Mouse (Mus musculus): ENCODE data around the gene Frem1. TPM values are rescaled to one million over a fixed set of nuclear protein-coding genes. Genes with fewer than 3 reads are reported as not detected.
A peak's percentile ranks its signal among the peaks of the same experiment; 100 is the strongest.

The Frem1 gene
- polyA plus RNA-seq, 1 experiment from 2014 or later = 2.2 TPM

GRCm38 (mm10) chr4:83058182-83058581 is 6.0 kb upstream of the Frem1 start:
- 35% methylated on average over 2 of the region's 2 CpGs for WGBS
- no peaks in the 10 kb centered on the region for H3K9me3 ChIP-seq (ENCODE audit: control insufficient read depth, low read length)
- ATAC-seq = no peak
- H3K27me3 ChIP-seq (replicated peaks; ENCODE audit: control insufficient read depth, insufficient read depth, low read length) = no peaks in the 10 kb centered on the region
- H3K27ac ChIP-seq (ENCODE audit: low read depth, low read length) = no peak overlapping the region
- no peak overlapping the region for H3K4me2 ChIP-seq (ENCODE audit: low read length)
- no peaks in the 10 kb centered on the region for H3K36me3 ChIP-seq (ENCODE audit: control insufficient read depth, insufficient read depth, low read length)
- no peak overlapping the region for H3K9ac ChIP-seq (ENCODE audit: low read depth, low read length)
- no peak overlapping the region for H3K4me3 ChIP-seq (ENCODE audit: low read length)
- no peaks in the 10 kb centered on the region for H3K4me1 ChIP-seq (ENCODE audit: control insufficient read depth, insufficient read depth, low read depth, low read length)

- H3K4me2 ChIP-seq (ENCODE audit: low read length) = no peak overlapping the region
- H3K4me1 ChIP-seq (ENCODE audit: control insufficient read depth, insufficient read depth, low read depth, low read length) = peaks cover 4% of the 10 kb centered on the region
- no peaks in the 10 kb centered on the region for H3K36me3 ChIP-seq (ENCODE audit: control insufficient read depth, insufficient read depth, low read length)
- no peaks in the 10 kb centered on the region; the same call in 1 of the 2 replicates for H3K27me3 ChIP-seq (replicated peaks; ENCODE audit: control insufficient read depth, insufficient read depth, low read length)
- no peak overlapping the region for H3K4me3 ChIP-seq (ENCODE audit: low read length)
- H3K9ac ChIP-seq (ENCODE audit: low read depth, low read length) = no peak overlapping the region
- 87% methylated on average over 6 of the region's 6 CpGs for WGBS
- peak; percentile 45; the same call in 1 of the 2 replicates for ATAC-seq
- no peak overlapping the region for H3K27ac ChIP-seq (ENCODE audit: low read depth, low read length)
- no peaks in the 10 kb centered on the region for H3K9me3 ChIP-seq (ENCODE audit: control insufficient read depth, low read length)
Observed at GRCm38 (mm10) chr4:83056496-83056895, 4.4 kb upstream of the Frem1 start.

- Histone ChIP-seq H3K9me3 (ENCODE audit: control insufficient read depth, low read length) (no peaks in the 10 kb centered on the region), H3K4me3 (ENCODE audit: low read length) (no peak overlapping the region), H3K4me2 (ENCODE audit: low read length) (no peak overlapping the region), H3K27me3 (replicated peaks; ENCODE audit: control insufficient read depth, insufficient read depth, low read length) (no peaks in the 10 kb centered on the region; the same call in 1 of the 2 replicates), H3K9ac (ENCODE audit: low read depth, low read length) (no peak overlapping the region), H3K36me3 (ENCODE audit: control insufficient read depth, insufficient read depth, low read length) (no peaks in the 10 kb centered on the region), H3K27ac (ENCODE audit: low read depth, low read length) (no peak overlapping the region), H3K4me1 (ENCODE audit: control insufficient read depth, insufficient read depth, low read depth, low read length) (peaks cover 12% of the 10 kb centered on the region)
- no peak for ATAC-seq
- whole genome bisulfite sequencing = 84% methylated on average over 2 of the region's 2 CpGs
Observed at GRCm38 (mm10) chr4:83055444-83055843, 3.3 kb upstream of the Frem1 start.

GRCm38 (mm10) chr4:83053206-83053605 is 1.1 kb upstream of the Frem1 start:
- no peak for ATAC-seq
- WGBS = 89% methylated on average over 8 of the region's 8 CpGs
- no peak overlapping the region for H3K27ac ChIP-seq (ENCODE audit: low read depth, low read length)

GRCm38 (mm10) chr4:83051176-83051575 is 963 bp downstream of the Frem1 start:
- H3K27me3 ChIP-seq (replicated peaks; ENCODE audit: control insufficient read depth, insufficient read depth, low read length) = no peaks in the 10 kb centered on the region; the same call in 1 of the 2 replicates
- no peaks in the 10 kb centered on the region for H3K9me3 ChIP-seq (ENCODE audit: control insufficient read depth, low read length)
- no peak for ATAC-seq
- H3K9ac ChIP-seq (ENCODE audit: low read depth, low read length) = 0 out of 2 replicates have a peak overlapping the region, but pooled peaks have one; percentile 13
- H3K36me3 ChIP-seq (ENCODE audit: control insufficient read depth, insufficient read depth, low read length) = no peaks in the 10 kb centered on the region
- WGBS = 12% methylated on average over 8 of the region's 8 CpGs
- H3K4me3 ChIP-seq (ENCODE audit: low read length) = peak overlapping the region; percentile 6
- peak overlapping the region; percentile 59 for H3K4me2 ChIP-seq (ENCODE audit: low read length)
- H3K27ac ChIP-seq (ENCODE audit: low read depth, low read length) = no peak overlapping the region
- H3K4me1 ChIP-seq (ENCODE audit: control insufficient read depth, insufficient read depth, low read depth, low read length) = peaks cover 14% of the 10 kb centered on the region

More at GRCm38 (mm10) chr4:83053206-83053605, 1.1 kb upstream of the Frem1 start:
- Histone ChIP-seq H3K4me3 (ENCODE audit: low read length) (no peak overlapping the region), H3K9ac (ENCODE audit: low read depth, low read length) (no peak overlapping the region), H3K27me3 (replicated peaks; ENCODE audit: control insufficient read depth, insufficient read depth, low read length) (no peaks in the 10 kb centered on the region; the same call in 1 of the 2 replicates), H3K9me3 (ENCODE audit: control insufficient read depth, low read length) (no peaks in the 10 kb centered on the region), H3K4me1 (ENCODE audit: control insufficient read depth, insufficient read depth, low read depth, low read length) (peaks cover 14% of the 10 kb centered on the region), H3K36me3 (ENCODE audit: control insufficient read depth, insufficient read depth, low read length) (no peaks in the 10 kb centered on the region), H3K4me2 (ENCODE audit: low read length) (no peak overlapping the region)

- Histone ChIP-seq H3K4me2 (ENCODE audit: low read length) (peak overlapping the region; percentile 59), H3K4me3 (ENCODE audit: low read length) (no peak overlapping the region; the same call in 1 of the 2 replicates), H3K27ac (ENCODE audit: low read depth, low read length) (no peak overlapping the region), H3K27me3 (replicated peaks; ENCODE audit: control insufficient read depth, insufficient read depth, low read length) (no peaks in the 10 kb centered on the region; the same call in 1 of the 2 replicates), H3K9me3 (ENCODE audit: control insufficient read depth, low read length) (no peaks in the 10 kb centered on the region), H3K36me3 (ENCODE audit: control insufficient read depth, insufficient read depth, low read length) (no peaks in the 10 kb centered on the region), H3K4me1 (ENCODE audit: control insufficient read depth, insufficient read depth, low read depth, low read length) (peaks cover 14% of the 10 kb centered on the region), H3K9ac (ENCODE audit: low read depth, low read length) (no peak overlapping the region)
- 75% methylated on average over 5 of the region's 5 CpGs for WGBS
- no peak for ATAC-seq
Observed at GRCm38 (mm10) chr4:83050151-83050796, 1.9 kb downstream of the Frem1 start.

GRCm38 (mm10) chr4:83049288-83049687 is 2.9 kb downstream of the Frem1 start:
- no peaks in the 10 kb centered on the region; the same call in 1 of the 2 replicates for H3K27me3 ChIP-seq (replicated peaks; ENCODE audit: control insufficient read depth, insufficient read depth, low read length)
- H3K4me1 ChIP-seq (ENCODE audit: control insufficient read depth, insufficient read depth, low read depth, low read length) = peaks cover 14% of the 10 kb centered on the region
- H3K9ac ChIP-seq (ENCODE audit: low read depth, low read length) = no peak overlapping the region
- no peaks in the 10 kb centered on the region for H3K36me3 ChIP-seq (ENCODE audit: control insufficient read depth, insufficient read depth, low read length)
- no peak overlapping the region for H3K4me2 ChIP-seq (ENCODE audit: low read length)
- H3K4me3 ChIP-seq (ENCODE audit: low read length) = no peak overlapping the region
- no peak overlapping the region for H3K27ac ChIP-seq (ENCODE audit: low read depth, low read length)
- no peak for ATAC-seq
- H3K9me3 ChIP-seq (ENCODE audit: control insufficient read depth, low read length) = no peaks in the 10 kb centered on the region
- 30% methylated on average over 3 of the region's 3 CpGs for WGBS

- no peak for ATAC-seq
- H3K27ac ChIP-seq (ENCODE audit: low read depth, low read length) = no peak overlapping the region
- no peak overlapping the region for H3K4me2 ChIP-seq (ENCODE audit: low read length)
- H3K27me3 ChIP-seq (replicated peaks; ENCODE audit: control insufficient read depth, insufficient read depth, low read length) = no peaks in the 10 kb centered on the region; the same call in 1 of the 2 replicates
- WGBS = 46% methylated on average over 2 of the region's 2 CpGs
- H3K9me3 ChIP-seq (ENCODE audit: control insufficient read depth, low read length) = no peaks in the 10 kb centered on the region
- no peaks in the 10 kb centered on the region for H3K36me3 ChIP-seq (ENCODE audit: control insufficient read depth, insufficient read depth, low read length)
- H3K4me3 ChIP-seq (ENCODE audit: low read length) = no peak overlapping the region
- H3K4me1 ChIP-seq (ENCODE audit: control insufficient read depth, insufficient read depth, low read depth, low read length) = peaks cover 14% of the 10 kb centered on the region
- H3K9ac ChIP-seq (ENCODE audit: low read depth, low read length) = no peak overlapping the region
Observed at GRCm38 (mm10) chr4:83048561-83048960, 3.6 kb downstream of the Frem1 start.

- 53% methylated on average over 2 of the region's 2 CpGs for WGBS
- no peak overlapping the region for H3K27ac ChIP-seq (ENCODE audit: low read depth, low read length)
- no peak overlapping the region for H3K9ac ChIP-seq (ENCODE audit: low read depth, low read length)
- H3K36me3 ChIP-seq (ENCODE audit: control insufficient read depth, insufficient read depth, low read length) = no peaks in the 10 kb centered on the region
- H3K4me2 ChIP-seq (ENCODE audit: low read length) = no peak overlapping the region
- peaks cover 11% of the 10 kb centered on the region for H3K4me1 ChIP-seq (ENCODE audit: control insufficient read depth, insufficient read depth, low read depth, low read length)
- ATAC-seq = no peak
- H3K9me3 ChIP-seq (ENCODE audit: control insufficient read depth, low read length) = no peaks in the 10 kb centered on the region
- H3K4me3 ChIP-seq (ENCODE audit: low read length) = no peak overlapping the region
- H3K27me3 ChIP-seq (replicated peaks; ENCODE audit: control insufficient read depth, insufficient read depth, low read length) = no peaks in the 10 kb centered on the region
Observed at GRCm38 (mm10) chr4:83046806-83047205, 5.3 kb downstream of the Frem1 start.
